Mouse (Mus musculus) ovary, postnatal 10 days (tissue): Measurements from ENCODE around the gene Asb18.

ENCODE experiments used
- DNase-seq: peaks from one replicate; pipeline ENCODE4 v3.0.0; 2022; ENCODE audit warnings: low spot score

Gene Asb18

GRCm38 (mm10) chr1:89969714-89970110 is 44.8 kb downstream of the Asb18 start:
- DNase-seq = no peak

DNA sequence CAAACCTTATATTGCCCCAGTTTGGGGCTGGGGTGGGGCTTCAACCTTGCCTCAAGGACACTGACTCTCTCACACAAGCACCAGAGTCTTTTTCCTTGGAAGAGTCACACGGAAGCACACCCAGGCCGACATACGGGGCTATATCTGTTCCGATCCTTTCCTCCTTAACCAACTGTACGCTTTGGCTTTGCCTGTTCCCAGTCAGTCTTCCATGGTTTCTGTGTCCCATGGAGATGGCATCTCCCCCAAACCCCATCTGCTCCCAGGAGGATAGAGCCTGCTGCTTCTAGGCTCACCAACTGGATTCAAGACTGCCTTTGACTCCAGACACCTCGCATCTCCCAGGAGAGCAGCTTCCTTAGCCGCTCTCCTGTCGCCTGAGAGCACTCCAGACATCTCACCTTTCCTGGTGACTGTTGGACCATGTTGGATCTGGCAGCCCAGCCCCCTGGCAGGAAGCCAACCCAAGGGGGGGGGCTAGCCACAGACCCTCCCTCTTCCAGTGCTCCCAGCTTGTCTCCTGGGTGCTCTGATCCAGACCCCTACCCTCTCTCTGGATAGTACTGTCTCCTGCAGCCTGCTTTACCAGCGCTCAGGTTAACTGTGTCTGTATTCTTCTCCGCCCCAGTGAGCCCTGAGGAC is 45.3 kb downstream of the Asb18 start:
- DNase-seq = no peak

DNA sequence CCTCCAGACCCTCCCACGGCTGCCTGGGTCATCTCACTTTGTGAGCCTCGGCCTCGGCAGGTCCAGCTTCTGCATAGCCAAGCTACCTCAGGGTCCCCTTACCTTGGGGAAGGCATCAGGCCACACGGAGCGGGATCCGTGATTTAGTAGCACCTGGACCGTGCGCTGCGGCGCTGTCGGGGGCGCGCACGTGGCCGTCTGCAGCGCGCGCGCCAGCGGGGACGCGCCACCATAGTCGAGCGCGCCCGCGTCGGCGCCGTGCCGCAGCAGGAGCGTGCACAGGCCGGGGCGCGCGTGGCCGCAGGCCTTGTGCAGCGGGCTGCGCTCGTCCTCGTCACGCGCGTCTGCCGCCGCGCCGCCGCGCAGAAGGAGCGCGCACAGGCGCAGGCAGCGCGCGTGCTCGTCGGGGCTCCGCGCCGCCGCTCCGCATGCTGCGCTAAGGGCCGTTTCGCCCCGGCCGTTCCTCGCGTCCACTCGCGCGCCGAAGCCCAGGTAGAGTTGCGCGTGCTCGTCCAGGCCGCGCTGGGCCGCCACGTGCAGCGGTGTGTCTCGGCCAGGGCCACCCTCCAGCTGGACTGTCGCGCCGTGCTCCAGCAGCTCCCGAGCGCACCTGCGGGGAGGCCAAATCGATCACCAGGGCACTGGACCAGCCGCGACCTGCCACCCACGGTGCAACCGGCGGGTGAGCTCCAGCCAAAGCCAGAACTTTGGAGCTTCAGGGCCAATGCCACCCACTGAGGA is 46.2 kb downstream of the Asb18 start:
- DNase-seq = no peak

- DNase-seq = no peak
Measured at GRCm38 (mm10) chr1:89967585-89967984, 46.9 kb downstream of the Asb18 start.

DNA sequence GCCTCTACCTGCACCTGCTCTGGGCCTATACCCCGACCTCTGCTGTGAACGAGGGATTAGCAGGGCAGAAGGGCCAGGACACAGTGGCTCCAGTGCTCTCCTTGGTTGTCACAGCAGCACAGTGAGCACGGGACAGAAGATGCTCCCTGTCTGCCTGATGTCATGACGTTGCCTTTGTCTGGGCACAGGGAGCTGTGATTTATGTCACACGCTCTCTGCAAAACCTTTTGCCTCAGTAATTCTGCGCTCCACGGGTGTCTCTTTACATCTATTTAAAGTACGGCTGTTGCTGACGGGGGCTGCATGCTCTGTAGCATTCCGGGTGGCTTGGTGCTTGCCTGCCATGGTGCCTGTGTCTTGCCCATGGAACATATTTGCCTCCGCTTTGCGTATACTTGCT is 50.0 kb downstream of the Asb18 start:
- DNase-seq = no peak

GRCm38 (mm10) chr1:89963296-89963695 is 51.2 kb downstream of the Asb18 start:
- DNase-seq = no peak

DNA sequence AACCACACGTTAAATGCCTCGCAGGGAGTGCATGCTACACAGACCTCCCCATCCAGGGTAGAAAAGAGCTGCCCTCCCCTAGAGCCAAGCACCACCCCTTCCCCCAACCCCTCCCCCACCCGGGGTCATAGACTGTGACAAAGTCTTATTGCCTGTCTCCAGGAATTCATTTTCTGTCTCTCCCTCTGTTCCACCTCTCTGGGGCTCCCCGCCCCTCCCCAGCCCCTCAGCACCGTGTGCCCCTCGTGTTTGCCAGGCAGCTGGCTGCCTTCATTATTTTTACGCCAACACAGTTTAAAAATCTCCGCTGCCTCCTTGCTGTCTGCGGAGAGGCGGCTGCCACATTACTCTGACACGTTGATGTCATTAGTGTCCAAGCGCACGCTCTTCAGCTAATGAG is 52.4 kb downstream of the Asb18 start:
- no peak for DNase-seq

DNA sequence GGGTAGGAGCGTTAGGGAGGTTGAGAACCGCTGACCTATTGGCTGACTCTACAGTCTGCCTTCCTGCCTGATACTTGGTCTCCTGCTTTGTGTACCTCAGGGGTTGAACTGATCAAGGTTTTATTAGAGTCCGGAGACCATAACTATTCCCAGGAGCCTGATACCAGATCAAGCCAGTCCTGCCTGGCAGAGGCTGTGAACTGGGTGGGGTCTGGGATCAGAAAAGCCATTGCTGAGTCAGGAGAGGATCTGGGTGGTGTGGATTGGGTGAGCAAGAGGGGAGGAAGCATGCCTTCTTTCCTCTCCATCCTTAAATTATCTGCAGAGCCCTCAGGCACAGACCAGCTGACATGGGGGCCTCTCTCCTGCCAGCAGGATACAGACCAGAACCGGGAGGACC is 55.1 kb downstream of the Asb18 start:
- no peak for DNase-seq

DNA sequence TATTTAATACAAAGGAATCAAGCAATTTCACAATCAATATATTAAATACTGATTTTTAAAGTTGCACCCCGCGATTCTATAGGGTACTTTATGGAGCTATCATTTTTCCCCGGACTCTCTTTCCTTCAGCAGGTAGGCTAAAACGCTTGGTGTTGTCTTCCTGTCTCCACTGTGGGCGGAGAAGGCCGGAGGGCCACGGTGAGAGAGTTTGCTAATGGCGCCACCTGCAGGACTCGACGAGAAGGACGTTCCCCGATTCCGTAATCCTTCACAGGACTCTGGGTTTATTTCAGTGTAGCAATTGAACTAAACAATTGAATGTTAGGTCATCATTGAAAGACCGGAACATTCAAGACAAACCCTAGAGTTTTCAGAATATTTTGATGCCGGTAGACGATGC is 71.3 kb downstream of the Asb18 start:
- peak; percentile 41 for DNase-seq

- no peak for DNase-seq
Measured at GRCm38 (mm10) chr1:89942395-89942976, 72.0 kb downstream of the Asb18 start.

- no peak for DNase-seq
Measured at GRCm38 (mm10) chr1:89941701-89942381, 72.6 kb downstream of the Asb18 start.

- no peak for DNase-seq
Measured at GRCm38 (mm10) chr1:89940961-89941524, 73.4 kb downstream of the Asb18 start.

DNA sequence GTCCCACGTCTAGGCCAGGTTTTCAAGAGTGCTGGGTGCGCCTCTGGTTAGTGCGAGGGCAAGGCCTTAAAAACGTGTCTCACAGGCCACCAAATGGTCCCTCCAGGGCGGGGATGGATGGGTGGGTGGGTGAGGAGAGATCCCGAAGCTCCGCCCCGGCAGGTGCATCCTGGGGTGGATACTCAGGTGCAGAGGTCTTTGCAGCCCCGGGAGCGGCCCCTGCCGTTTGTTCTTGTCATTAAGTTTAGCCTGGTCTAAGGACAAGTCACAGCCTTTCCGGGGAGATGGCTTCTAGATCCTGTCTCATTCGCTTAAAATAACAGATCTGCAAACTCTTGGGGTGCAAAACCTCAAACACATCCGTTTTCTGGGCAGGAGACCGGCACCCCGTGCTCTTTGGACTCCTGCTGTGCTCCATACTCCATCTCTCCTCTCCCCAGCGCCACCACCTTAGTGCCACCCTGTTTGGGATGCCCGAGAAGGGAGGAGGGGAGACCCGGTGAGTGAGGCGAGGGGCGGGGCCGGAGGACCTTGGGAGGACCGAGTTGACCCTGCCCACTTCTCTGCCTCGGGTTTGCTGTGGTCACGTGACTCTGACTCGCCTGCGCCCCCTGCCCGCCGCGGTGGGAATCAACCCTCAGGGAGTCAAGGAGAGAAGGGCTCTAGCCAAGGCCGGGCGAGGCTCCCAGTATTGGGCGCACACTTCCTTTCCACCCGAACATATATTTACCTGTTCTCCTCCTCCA is 74.3 kb downstream of the Asb18 start:
- DNase-seq = peak; percentile 51

GRCm38 (mm10) chr1:89939596-89939960 is 74.9 kb downstream of the Asb18 start:
- DNase-seq = no peak

GRCm38 (mm10) chr1:89938884-89939595 is 75.4 kb downstream of the Asb18 start:
- no peak for DNase-seq

DNA sequence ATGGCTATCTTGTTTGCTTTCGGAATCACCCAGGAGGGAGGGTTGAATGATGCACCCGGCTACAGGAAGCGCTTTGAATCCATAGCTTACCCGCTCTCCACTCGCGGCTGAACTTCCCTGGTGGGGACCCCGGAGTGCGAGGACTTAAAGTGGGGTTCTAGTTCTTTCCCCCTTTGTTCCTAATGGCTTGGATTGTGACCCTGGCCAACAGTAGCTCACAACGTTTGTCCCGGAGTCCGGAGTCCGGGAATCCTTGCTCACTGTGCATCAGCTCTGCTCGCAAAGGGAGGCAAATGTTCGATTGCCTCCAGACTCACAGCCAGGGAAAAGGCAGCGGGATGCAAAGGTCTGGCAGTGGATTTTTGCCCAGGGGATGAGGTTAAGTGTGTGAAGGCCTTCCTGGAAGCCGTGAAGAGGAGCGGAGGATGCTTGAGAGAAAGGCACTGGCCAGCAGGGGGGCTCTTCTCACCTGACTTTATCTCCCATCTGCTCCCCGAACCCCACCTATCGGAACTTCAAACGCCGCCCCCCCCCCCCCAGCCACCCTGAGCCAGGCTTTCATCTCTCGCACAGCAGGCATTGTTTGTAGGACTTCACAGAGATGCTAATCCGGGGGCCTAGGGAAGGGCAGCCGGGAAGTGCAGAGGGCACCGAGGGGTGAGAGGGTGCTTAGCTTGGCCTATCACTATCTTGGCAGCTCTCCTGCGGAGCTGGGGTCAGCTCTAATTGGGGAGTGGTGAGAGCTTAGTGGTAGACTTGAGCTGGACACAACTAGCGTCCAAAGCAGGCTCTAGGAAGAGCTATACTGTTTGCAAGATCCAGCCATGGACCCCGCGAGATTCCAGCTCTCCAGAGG is 78.7 kb downstream of the Asb18 start:
- DNase-seq = no peak

DNA sequence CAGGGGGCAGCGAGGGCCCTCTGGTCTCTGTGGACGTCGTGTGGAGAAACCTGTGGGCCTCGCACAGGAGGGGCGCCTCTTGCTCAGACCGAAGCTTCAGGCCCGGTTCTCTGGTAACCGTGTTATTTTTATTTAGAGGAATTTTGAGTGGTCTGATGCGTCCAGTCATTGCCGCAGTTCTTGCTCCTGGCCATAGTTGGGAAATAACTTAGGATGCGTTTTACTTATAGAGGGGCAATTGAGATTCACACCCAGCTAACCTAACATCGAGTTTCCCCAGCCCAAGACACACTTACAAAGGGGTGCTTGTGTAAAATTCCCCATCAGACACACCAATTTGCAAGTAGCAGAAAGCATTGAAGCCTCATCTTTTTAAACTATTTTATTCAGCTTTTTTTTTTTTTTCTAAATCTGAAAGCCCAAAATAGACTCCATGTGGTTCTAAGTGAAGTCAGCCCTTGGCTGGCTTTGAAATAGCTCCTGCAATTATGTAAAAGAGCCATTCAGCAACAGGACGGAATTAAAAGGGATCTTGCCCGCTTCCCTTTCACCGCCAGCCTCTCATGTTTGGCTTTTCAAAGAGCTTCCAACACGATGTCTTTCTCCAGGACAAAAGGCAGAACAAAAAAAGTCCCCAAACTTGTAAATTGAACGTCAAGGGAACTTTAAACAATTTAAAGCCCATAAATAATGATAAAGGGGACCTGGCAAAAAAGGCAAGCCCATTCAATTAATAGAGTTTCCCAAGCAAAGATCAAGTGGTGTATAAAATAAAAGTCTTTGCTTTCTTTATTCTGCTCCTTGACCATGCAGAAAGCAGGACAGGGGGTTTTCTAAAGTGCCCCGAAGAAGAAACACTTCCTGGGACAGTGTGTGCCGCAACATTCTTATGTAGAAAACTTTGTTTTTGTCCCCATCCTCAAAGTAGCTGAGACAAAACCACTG is 79.9 kb downstream of the Asb18 start:
- DNase-seq = no peak

DNA sequence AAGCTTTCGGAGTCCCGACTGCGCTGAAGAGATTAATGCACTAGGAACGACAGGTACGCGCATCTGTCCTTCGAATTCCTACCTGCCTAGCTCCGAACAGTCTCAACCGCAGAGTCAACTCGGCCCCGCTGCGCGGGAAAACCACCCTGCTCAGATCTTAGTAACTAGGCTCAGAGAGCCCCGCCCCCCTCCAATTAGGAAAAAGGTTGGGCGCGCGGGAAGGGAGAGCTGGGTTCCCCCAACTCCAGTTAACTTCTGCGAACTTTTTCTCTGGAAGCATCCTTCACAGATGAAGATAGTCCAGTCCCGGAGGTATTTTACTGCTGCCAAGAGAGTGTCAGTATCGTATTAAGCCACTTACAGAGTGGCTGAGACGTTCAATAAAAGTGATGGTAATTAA is 80.7 kb downstream of the Asb18 start:
- DNase-seq = no peak

- no peak for DNase-seq
Measured at GRCm38 (mm10) chr1:89933028-89933427, 81.4 kb downstream of the Asb18 start.
